8 mouse cellular contexts compared by ENCODE assay signal in genomic region chr16:87249903-87250302, GRCm38 (mm10).
DNase-seq lines count a peak whose midpoint lies in the region; ATAC-seq and TF ChIP-seq lines count a peak whose summit lies in the region.

No protein-coding gene starts in this region.

- peak; percentile 53 to 65 for DNase-seq in cerebellum, postnatal 10 days
- no peak for DNase-seq in cerebellum, adult 11 months
- DNase-seq in lung, adult 2 months: no peak
- no peak for DNase-seq in lung, postnatal 25 days (ENCODE audit: low spot score)
- DNase-seq in c-Kit-positive CD71-positive TER-119-negative erythroid progenitor cells, embryonic 14.5 days (ENCODE audit: low read depth): peak; percentile 15
- DNase-seq in yolk sac, embryonic 10.5 days (ENCODE audit: low spot score): peak; percentile 30

- H3K9ac ChIP-seq in intestine, postnatal 0 days (ENCODE audit: low read depth, low read length): no peak overlapping the region

- H3K9me3 ChIP-seq in intestine, postnatal 0 days (ENCODE audit: control insufficient read depth): no peaks in the 10 kb centered on the region

- H3K36me3 ChIP-seq in intestine, postnatal 0 days (ENCODE audit: control insufficient read depth, insufficient read depth): no peaks in the 10 kb centered on the region

- no peaks in the 10 kb centered on the region for H3K27me3 ChIP-seq in intestine, postnatal 0 days (replicated peaks; ENCODE audit: control insufficient read depth, insufficient read depth, low read length)

- ATAC-seq in intestine, postnatal 0 days: no peak
- ATAC-seq in activated CD4-positive, CD25-positive, alpha-beta regulatory T cell, adult 4 months: no peak

- peak; percentile 58 for TF ChIP-seq CTCF in lung, adult 2 months (IDR thresholded peaks at IDR 0.05; ENCODE audit: insufficient read depth, low read length)
- peak; percentile 74 for TF ChIP-seq CTCF in intestine, postnatal 0 days (IDR thresholded peaks at IDR 0.05; ENCODE audit: low read depth)

- no peak overlapping the region for H3K4me2 ChIP-seq in intestine, postnatal 0 days (replicated peaks; ENCODE audit: low read depth)

- H3K27ac ChIP-seq in intestine, postnatal 0 days (ENCODE audit: low read depth, low read length): no peak overlapping the region

- H3K4me1 ChIP-seq in lung, adult 2 months (ENCODE audit: control insufficient read depth, insufficient read depth, low read length): no peaks in the 10 kb centered on the region; the same call in 1 of the 2 replicates
- no peaks in the 10 kb centered on the region for H3K4me1 ChIP-seq in intestine, postnatal 0 days (replicated peaks; ENCODE audit: control insufficient read depth, insufficient read depth, low read length)

- WGBS in lung, adult 2 months: 26% methylated on average over 7 of the region's 7 CpGs
- WGBS in intestine, postnatal 0 days: 25% methylated on average over 7 of the region's 7 CpGs

- TF ChIP-seq POLR2A in lung, adult 2 months (IDR thresholded peaks at IDR 0.05; ENCODE audit: borderline replicate concordance, extremely low read depth, low read depth, low read length): no peak

- no peak overlapping the region for H3K4me3 ChIP-seq in lung, adult 2 months (replicated peaks; ENCODE audit: extremely low read depth, low read depth, low read length)
- no peak overlapping the region for H3K4me3 ChIP-seq in intestine, postnatal 0 days (ENCODE audit: low read depth, low read length)

Comparison
In these comparisons a context has a peak if more than half of its experiments do, and no peak if none do; other contexts are left out.
1. DNase-seq: peak in cerebellum, postnatal 10 days (2 of 2), c-Kit-positive CD71-positive TER-119-negative erythroid progenitor cells, embryonic 14.5 days (single experiment) and yolk sac, embryonic 10.5 days (single experiment); none in cerebellum, adult 11 months (single experiment), lung, adult 2 months (single experiment) and lung, postnatal 25 days (single experiment).